Mouse (Mus musculus) adrenal gland, postnatal 10 days (tissue): ENCODE measurements around the gene Gpnmb. TPM values are rescaled to one million over a fixed set of nuclear protein-coding genes. Genes with fewer than 3 reads are reported as not detected.

Source experiments
- DNase-seq: peaks from one replicate; pipeline ENCODE4 v3.0.0; 2021; ENCODE audit warnings: mixed read lengths
- total RNA-seq, 2 experiments: library from RNA; stranded (reverse); gene quantifications; 2 replicates each; pipeline ENCODE4 v1.2.3; 2021

Gpnmb gene
- total RNA-seq, 2 experiments from 2014 or later = 0.55 to 0.84 TPM

GRCm38 (mm10) chr6:49031230-49031629 lies 5.1 kb upstream of the Gpnmb start:
- no peak for DNase-seq

DNA sequence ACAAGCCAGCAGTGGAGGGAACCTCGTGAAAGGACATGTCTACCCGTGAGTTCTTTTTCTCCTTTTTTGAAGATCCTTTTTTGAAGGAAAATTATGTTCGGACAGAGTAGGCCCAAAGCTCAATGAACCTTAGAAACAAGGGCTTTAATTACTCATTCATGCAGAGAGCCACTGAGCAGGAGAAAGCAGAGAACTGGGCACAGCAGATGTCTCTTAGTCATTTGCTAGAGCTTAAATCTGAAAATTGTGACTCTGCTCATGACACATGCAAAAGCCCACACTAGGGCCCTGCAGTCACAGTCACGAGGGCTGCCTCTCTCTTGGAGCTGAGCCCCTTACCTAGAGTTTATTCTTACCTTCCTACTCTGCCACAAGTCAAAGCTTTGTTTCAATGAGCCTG lies 3.6 kb upstream of the Gpnmb start:
- no peak for DNase-seq

DNA sequence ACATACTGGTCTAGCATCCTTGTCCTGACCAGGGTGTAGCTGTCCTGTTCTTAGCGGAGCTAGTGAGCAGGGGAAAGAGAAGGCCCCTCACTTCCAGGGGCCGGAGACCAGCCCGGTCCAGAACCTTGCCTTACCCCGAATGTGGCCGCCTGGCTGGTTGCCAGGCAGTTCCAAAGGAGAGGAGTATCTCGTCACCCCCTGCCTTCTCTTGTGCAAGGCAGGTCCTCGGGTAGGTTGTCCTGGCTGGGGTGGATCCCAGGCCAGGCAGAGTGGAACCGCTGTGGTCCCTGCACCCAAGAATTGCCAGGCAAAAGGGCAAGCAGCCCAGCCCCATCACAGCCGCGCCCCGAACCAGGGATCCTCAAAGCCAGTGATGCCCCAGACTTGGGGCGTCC lies 919 bp downstream of the Gpnmb start:
- DNase-seq = no peak

DNA sequence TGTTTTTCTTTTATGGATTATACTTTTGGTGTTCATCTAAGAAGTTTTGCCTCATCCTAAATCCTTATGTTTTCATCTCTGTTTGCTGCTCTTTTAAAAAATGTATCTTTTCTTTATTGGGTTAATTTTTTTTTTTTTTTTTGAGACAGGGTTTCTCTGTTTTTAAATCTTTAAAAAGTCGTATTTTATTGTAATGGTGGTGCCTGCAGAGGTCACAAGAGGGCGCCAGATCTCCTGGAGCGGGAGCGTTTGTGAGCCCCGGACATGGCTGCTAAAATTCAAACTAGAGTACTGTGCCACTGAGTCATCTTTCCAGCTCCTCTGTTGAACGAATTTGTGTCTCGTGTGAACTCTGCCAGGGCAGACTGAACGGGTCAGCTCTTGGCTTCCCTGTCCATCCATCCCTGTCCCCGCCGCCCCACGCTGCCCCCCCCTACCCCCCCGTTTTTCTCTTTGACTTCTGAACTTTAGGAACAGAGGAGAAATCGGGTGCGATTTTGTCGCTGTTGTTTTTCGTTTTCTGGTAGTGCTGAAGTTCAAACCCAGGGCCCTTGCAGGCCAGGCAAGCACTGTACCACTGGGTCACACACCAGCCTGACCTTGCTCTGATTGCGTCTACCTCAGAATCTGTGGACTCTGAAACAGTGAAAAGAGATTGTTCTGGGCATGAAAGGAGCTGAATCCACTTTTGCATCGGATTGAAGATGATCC lies 3.3 kb downstream of the Gpnmb start:
- peak; percentile 80 for DNase-seq

DNA sequence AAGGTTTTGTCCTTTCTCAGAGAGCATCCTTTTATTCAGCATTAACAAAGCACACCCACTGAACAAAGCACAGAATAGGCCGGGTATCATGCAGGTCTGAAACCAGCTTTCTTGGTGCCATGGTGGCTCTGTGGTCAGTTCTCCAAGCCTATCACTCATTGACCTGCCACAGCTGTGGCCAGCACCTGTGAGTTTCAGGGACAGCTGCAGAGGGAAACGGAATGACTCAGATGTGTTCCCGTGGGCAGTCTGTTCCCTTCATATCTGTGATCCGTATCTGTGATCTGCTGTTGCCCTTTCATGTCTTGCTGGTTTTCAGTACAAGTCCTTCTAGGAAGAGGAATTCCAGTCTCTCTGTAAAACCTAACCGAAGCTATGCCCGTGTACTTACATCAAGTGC lies 10.2 kb downstream of the Gpnmb start:
- DNase-seq = no peak

DNA sequence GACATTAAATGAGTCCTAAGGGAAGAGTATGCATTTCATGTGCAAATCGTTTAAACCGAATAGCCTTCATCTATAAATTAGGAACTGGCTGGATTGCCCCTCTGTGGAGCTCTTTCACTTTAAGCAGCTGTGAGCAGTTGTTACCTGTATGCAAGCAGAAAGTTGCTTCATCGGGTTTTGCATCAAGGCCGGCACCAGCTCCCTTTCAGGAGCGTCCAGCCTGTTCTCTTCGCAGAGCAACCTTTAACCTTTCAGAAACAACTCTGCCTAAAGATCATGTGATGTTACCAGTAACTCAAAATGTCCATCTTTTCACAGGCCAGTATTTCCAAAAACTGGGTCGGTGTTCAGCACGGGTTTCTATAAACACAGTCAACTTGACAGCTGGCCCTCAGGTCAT lies 10.6 kb downstream of the Gpnmb start:
- no peak for DNase-seq

GRCm38 (mm10) chr6:49047848-49048247 lies 11.5 kb downstream of the Gpnmb start:
- DNase-seq = no peak

- DNase-seq = no peak
Measured at GRCm38 (mm10) chr6:49048395-49048794, 12.0 kb downstream of the Gpnmb start.

GRCm38 (mm10) chr6:49050677-49051410 lies 14.5 kb downstream of the Gpnmb start:
- no peak for DNase-seq

DNA sequence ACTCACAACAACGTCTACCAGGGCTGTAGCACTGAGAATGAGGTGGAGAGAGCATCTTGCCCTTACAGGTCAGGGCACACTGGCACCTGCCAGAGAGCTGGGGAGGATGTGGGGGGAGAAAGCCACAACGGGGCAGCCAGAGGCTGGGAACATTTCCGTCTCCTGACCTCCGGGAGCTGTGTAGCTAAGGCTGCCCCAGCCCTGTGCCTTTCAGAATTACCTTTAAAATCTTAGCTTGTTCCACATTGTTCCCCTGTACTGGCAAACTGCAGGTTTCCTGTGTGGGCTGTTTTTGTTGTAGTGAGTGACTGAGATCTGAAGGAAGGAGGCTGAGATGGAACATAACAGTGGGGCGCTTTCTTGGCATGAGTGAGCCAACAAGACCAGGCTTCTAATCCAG lies 15.8 kb downstream of the Gpnmb start:
- no peak for DNase-seq

DNA sequence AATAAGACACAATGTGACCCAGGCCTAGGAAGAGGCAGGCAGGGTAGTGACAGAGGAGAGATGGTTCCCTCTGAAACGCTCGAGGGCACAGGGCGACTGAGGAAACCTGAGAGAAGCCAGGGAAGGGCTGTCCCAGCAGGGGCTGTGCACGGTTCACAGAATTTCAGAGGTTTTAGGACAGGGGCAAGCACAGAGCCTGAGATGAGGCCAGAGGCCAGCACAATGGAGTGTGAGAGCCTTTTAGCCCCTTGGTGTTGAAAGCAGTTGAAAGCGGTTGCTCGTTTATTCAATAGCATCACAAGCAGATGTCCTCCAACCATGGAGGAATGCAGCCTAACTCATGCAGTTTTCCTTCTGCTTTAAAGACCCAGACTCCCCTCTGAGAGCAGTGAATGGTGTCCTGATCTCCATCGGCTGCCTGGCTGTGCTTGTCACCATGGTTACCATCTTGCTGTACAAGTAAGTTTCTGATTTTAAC lies 18.9 kb downstream of the Gpnmb start:
- DNase-seq = no peak

GRCm38 (mm10) chr6:49056009-49056408 lies 19.7 kb downstream of the Gpnmb start:
- DNase-seq = no peak

- peak; percentile 83 for DNase-seq
Measured at GRCm38 (mm10) chr6:49057053-49058021, 21.0 kb downstream of the Gpnmb start.

DNA sequence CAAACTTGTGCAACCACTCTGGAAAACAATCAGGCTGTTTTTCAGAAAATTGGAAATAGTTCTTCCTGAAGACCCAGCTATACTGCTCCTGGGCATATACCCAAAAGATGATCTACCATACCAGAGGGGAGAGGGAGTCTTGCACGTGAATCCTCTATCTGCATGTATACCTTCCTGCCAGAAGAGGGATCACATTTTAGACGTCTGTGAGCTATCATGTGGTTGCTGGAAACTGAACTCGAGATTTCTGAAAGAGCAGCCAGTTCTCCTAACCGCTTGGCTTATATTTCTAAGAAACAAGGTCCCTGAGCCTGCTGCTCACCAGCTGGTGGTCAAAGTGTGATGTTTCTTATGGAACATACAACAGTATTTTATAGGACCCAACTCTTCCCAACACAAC lies 32.0 kb downstream of the Gpnmb start:
- no peak for DNase-seq

GRCm38 (mm10) chr6:49073304-49074116 lies 37.2 kb downstream of the Gpnmb start, which contains the start of gene Malsu1:
TSS of gene Malsu1 (plus strand) at chr6:49073795.
- peak; percentile 97 for DNase-seq

DNA sequence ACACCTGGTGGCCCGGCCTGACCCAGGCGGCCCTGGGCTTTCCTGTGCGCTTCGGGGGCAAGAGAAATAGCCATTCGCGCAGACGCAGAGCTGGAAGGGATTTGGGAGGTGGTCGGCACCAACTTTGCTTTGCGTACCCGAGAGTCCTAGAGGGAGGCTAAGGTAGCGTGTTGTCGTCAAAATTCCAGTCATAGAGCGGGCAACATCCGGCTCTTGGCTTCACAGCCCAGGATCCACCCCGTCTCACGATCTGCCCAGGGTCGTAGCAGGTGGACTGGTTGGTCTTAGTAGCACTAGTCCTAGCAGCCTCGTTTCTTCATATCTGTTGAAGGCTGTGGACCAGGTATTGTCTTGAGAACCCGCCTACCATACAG lies 37.8 kb downstream of the Gpnmb start:
- no peak for DNase-seq

DNA sequence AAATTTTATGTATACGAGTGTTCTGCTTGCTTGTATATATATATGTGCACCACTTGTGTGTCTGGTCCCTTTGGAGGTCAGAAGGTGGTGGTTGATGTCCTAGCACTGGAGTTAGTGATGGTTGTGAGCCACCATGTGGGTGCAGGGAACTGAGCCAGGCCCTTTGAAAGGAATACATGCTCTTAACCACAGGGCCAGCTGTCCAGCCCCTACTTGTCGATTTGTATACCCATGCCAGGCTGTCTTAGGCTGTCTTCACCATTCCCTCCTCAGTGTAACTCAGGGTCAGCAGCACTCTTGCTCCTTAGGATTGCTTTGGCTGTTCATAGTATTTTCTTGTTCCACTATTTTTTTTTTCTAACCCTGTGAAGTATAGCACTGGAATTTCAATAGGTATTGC lies 41.5 kb downstream of the Gpnmb start:
- DNase-seq = no peak

- DNase-seq = no peak
Measured at GRCm38 (mm10) chr6:49079313-49079712, 43.0 kb downstream of the Gpnmb start.

- DNase-seq = no peak
Measured at GRCm38 (mm10) chr6:49083008-49083407, 46.7 kb downstream of the Gpnmb start.

DNA sequence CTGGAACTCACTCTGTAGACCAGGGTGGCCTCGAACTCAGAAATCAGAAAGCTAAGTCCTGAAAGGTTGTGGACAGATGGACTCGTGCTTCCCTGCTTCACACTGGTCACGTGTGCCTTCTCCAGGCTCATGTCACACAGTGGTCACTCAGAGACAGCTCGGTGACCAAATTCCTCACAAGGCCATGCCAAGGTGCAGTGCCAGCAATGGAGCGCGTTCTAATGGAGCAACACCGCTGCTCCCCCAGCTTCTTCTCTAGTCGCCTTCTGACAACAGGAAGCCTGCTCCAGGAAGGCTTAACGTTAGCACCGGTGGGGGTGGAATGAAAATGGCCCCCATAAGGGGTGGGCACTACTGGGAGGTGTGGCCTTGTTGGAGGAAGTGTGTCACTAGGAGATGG lies 58.6 kb downstream of the Gpnmb start:
- DNase-seq = peak; percentile 29

DNA sequence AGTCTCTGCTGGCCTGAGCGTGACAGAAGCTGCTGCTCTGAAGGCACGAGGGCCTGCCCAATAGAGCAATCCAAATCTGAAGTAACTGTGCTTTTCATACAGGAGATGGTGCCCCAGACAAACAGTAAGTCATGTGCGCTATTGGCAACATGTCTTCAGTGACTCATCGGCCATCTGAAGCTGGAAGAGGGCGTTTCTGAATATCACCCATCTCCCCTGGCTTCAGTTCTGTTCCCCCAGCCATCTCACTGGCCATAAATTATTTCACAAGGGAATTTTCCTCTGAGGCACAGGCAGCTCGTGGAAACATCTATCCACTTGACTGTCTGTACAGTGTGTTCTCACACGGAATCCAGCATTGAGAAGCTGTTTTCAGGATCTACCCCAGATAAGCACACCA lies 60.1 kb downstream of the Gpnmb start:
- DNase-seq = peak; percentile 60
